Mouse (Mus musculus) hindbrain, embryonic 15.5 days (tissue): ENCODE data around the gene Afp. TPM values are rescaled to one million over a fixed set of nuclear protein-coding genes. Genes with fewer than 3 reads are reported as not detected.

Source experiments
- ATAC-seq: fragments of 200-750 bp; cut with Nextera tagmentation; 2 replicates; pipeline ENCODE4 v1.8.0; 2017; ENCODE audit warnings: low read depth, moderate number of reproducible peaks, moderate TSS enrichment; ENCODE audit not compliant: low FRiP score
- H3K27ac ChIP-seq: fragments of 300-500 bp; sonication (generic); replicated peaks from 2 replicates; pipeline ENCODE4 v1.5.1; 2015; ENCODE audit warnings: mild to moderate bottlenecking, inconsistent platforms
- H3K27me3 ChIP-seq: fragments of 300-500 bp; sonication (generic); 2 replicates; pipeline ENCODE4 v1.6.1; 2015; ENCODE audit warnings: control low read depth, inconsistent platforms
- H3K36me3 ChIP-seq: fragments of 300-500 bp; sonication (generic); 2 replicates; pipeline ENCODE4 v1.6.1; 2015; ENCODE audit warnings: control low read depth, inconsistent platforms
- H3K4me1 ChIP-seq: fragments of 300-500 bp; sonication (generic); replicated peaks from 2 replicates; pipeline ENCODE4 v1.6.1; 2015; ENCODE audit warnings: control low read depth, inconsistent platforms
- H3K4me2 ChIP-seq: fragments of 300-500 bp; sonication (generic); 2 replicates; pipeline ENCODE4 v1.6.1; 2015; ENCODE audit warnings: moderate library complexity, mild to moderate bottlenecking, inconsistent platforms
- H3K4me3 ChIP-seq: fragments of 300-500 bp; sonication (generic); 2 replicates; pipeline ENCODE4 v1.5.1; 2015; ENCODE audit warnings: mild to moderate bottlenecking, inconsistent platforms
- H3K9ac ChIP-seq: fragments of 300-500 bp; sonication (generic); 2 replicates; pipeline ENCODE4 v1.6.1; 2015; ENCODE audit warnings: inconsistent platforms
- H3K9me3 ChIP-seq: fragments of 300-500 bp; sonication (generic); 2 replicates; pipeline ENCODE4 v1.6.1; 2016; ENCODE audit warnings: control low read depth, inconsistent platforms
- WGBS: fragments of 180-500 bp; shearing (Covaris S2); methylation state at CpG from one replicate; pipeline ENCODE4 v1.1.7; 2015; 5-methylcytosine and 5-hydroxymethylcytosine counted together
- polyA plus RNA-seq: library from polyadenylated mRNA; unstranded; fragments of >200 nt; fragmentation: Nextera tagmentation; extraction: Ambion mirVana; gene quantifications from 2 replicates; pipeline ENCODE4 v1.2.1, GENCODE M21; 2015

The Afp gene
- 0.94 and 3.0 TPM in 2 replicates for polyA plus RNA-seq

GRCm38 (mm10) chr5:90490518-90490917 is at the start of gene Afp:
TSS of gene Afp (plus strand) at chr5:90490737.
- Histone ChIP-seq H3K4me1 (no peaks in the 10 kb centered on the region), H3K27me3 (no peaks in the 10 kb centered on the region), H3K36me3 (no peaks in the 10 kb centered on the region), H3K9ac (no peak within 1 kb of the TSS), H3K9me3 (no peaks in the 10 kb centered on the region), H3K4me2 (no peak within 1 kb of the TSS), H3K27ac (no peak within 1 kb of the TSS), H3K4me3 (no peak within 1 kb of the TSS)
- ATAC-seq, result no peak
- WGBS, result 86% methylated on average over 7 of the region's 7 CpGs

GRCm38 (mm10) chr5:90447577-90447976 is 43.0 kb upstream of the Afp start:
- no peak overlapping the region for H3K4me2 ChIP-seq
- no peak overlapping the region for H3K4me3 ChIP-seq
- no peaks in the 10 kb centered on the region for H3K36me3 ChIP-seq
- no peaks in the 10 kb centered on the region for H3K4me1 ChIP-seq
- H3K9ac ChIP-seq, result no peak overlapping the region
- no peak for ATAC-seq
- no peaks in the 10 kb centered on the region for H3K27me3 ChIP-seq
- no peak overlapping the region for H3K27ac ChIP-seq
- H3K9me3 ChIP-seq, result no peaks in the 10 kb centered on the region
- WGBS, result 87% methylated on average over 3 of the region's 3 CpGs

GRCm38 (mm10) chr5:90449961-90450360 is 40.6 kb upstream of the Afp start:
- H3K4me2 ChIP-seq, result no peak overlapping the region
- 86% methylated on average over 5 of the region's 5 CpGs for WGBS
- ATAC-seq, result no peak
- no peak overlapping the region for H3K9ac ChIP-seq
- no peaks in the 10 kb centered on the region for H3K4me1 ChIP-seq
- H3K9me3 ChIP-seq, result no peaks in the 10 kb centered on the region
- H3K4me3 ChIP-seq, result no peak overlapping the region
- no peak overlapping the region for H3K27ac ChIP-seq
- no peaks in the 10 kb centered on the region for H3K27me3 ChIP-seq
- H3K36me3 ChIP-seq, result no peaks in the 10 kb centered on the region

DNA sequence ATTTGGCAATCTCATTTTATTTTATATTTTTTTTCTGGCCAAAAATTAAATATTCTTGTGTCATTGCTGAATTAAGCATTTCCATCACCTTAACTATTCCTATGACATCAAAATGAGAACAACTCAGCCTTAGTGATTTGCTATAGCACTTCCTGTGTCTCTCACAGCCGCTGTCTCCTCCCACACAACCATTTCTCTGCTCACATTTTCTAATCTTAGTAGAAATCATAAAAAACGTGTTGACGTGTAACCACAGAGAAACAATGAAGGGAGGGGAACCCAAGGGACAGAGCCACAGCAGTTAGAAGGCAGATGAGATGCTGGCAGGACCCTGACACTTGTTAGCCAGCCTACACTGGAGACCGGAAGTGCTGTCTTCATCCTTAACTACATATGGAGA is 37.8 kb upstream of the Afp start:
- H3K27ac ChIP-seq, result no peak overlapping the region
- WGBS, result 80% methylated on average over 4 of the region's 4 CpGs
- H3K36me3 ChIP-seq, result no peaks in the 10 kb centered on the region
- no peaks in the 10 kb centered on the region for H3K27me3 ChIP-seq
- H3K9me3 ChIP-seq, result no peaks in the 10 kb centered on the region
- H3K4me1 ChIP-seq, result no peaks in the 10 kb centered on the region
- no peak overlapping the region for H3K9ac ChIP-seq
- no peak for ATAC-seq
- H3K4me2 ChIP-seq, result no peak overlapping the region
- H3K4me3 ChIP-seq, result no peak overlapping the region

GRCm38 (mm10) chr5:90457241-90457640 is 33.3 kb upstream of the Afp start:
- 72% methylated on average over 1 of the region's 1 CpGs for WGBS
- H3K9ac ChIP-seq, result no peak overlapping the region
- no peak overlapping the region for H3K4me3 ChIP-seq
- no peak for ATAC-seq
- H3K4me2 ChIP-seq, result no peak overlapping the region
- no peaks in the 10 kb centered on the region for H3K36me3 ChIP-seq
- no peaks in the 10 kb centered on the region for H3K9me3 ChIP-seq
- H3K27me3 ChIP-seq, result no peaks in the 10 kb centered on the region
- no peaks in the 10 kb centered on the region for H3K4me1 ChIP-seq
- no peak overlapping the region for H3K27ac ChIP-seq

GRCm38 (mm10) chr5:90458727-90459126 is 31.8 kb upstream of the Afp start:
- H3K36me3 ChIP-seq, result no peaks in the 10 kb centered on the region
- no peak for ATAC-seq
- H3K4me1 ChIP-seq, result no peaks in the 10 kb centered on the region
- no peaks in the 10 kb centered on the region for H3K27me3 ChIP-seq
- 83% methylated on average over 5 of the region's 5 CpGs for WGBS
- no peak overlapping the region for H3K27ac ChIP-seq
- no peak overlapping the region for H3K9ac ChIP-seq
- H3K9me3 ChIP-seq, result no peaks in the 10 kb centered on the region
- no peak overlapping the region for H3K4me2 ChIP-seq
- H3K4me3 ChIP-seq, result no peak overlapping the region

- no peaks in the 10 kb centered on the region for H3K27me3 ChIP-seq
- no peak within 1 kb of the TSS for H3K9ac ChIP-seq
- H3K36me3 ChIP-seq, result no peaks in the 10 kb centered on the region
- H3K4me3 ChIP-seq, result no peak within 1 kb of the TSS
- H3K4me1 ChIP-seq, result no peaks in the 10 kb centered on the region
- H3K27ac ChIP-seq, result no peak within 1 kb of the TSS
- H3K9me3 ChIP-seq, result no peaks in the 10 kb centered on the region
- 91% methylated on average over 8 of the region's 8 CpGs for WGBS
- no peak for ATAC-seq
- no peak within 1 kb of the TSS for H3K4me2 ChIP-seq
These were observed 29.9 kb upstream of the Afp start, which contains the start of gene Alb for GRCm38 (mm10) chr5:90460619-90461018. TSS of gene Alb (plus strand) at chr5:90460897.

- Histone ChIP-seq H3K36me3 (no peaks in the 10 kb centered on the region), H3K4me3 (no peak overlapping the region), H3K4me1 (no peaks in the 10 kb centered on the region), H3K27me3 (no peaks in the 10 kb centered on the region), H3K27ac (no peak overlapping the region), H3K9ac (no peak overlapping the region), H3K4me2 (no peak overlapping the region), H3K9me3 (no peaks in the 10 kb centered on the region)
- 77% methylated on average over 4 of the region's 4 CpGs for WGBS
- ATAC-seq, result no peak
These were observed 23.7 kb upstream of the Afp start for GRCm38 (mm10) chr5:90466806-90467205.

DNA sequence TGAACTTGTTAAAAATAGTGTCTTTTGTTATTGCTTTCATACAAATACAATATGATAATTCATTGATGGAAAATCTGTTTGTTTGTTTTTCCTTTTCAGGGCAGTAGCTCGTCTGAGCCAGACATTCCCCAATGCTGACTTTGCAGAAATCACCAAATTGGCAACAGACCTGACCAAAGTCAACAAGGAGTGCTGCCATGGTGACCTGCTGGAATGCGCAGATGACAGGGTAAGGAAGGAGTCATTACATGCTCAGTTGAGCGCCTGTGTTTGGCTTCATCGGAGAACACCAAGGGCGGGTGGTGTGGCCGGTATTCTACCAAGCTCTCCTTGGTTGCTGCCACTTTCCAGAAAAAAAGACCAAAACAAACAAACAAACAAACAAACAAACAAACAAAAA is 23.3 kb upstream of the Afp start:
- Histone ChIP-seq H3K4me2 (no peak overlapping the region), H3K4me1 (no peaks in the 10 kb centered on the region), H3K27ac (no peak overlapping the region), H3K36me3 (no peaks in the 10 kb centered on the region), H3K9ac (no peak overlapping the region), H3K27me3 (no peaks in the 10 kb centered on the region), H3K4me3 (no peak overlapping the region), H3K9me3 (no peaks in the 10 kb centered on the region)
- ATAC-seq, result no peak
- WGBS, result 18% methylated on average over 6 of the region's 6 CpGs

DNA sequence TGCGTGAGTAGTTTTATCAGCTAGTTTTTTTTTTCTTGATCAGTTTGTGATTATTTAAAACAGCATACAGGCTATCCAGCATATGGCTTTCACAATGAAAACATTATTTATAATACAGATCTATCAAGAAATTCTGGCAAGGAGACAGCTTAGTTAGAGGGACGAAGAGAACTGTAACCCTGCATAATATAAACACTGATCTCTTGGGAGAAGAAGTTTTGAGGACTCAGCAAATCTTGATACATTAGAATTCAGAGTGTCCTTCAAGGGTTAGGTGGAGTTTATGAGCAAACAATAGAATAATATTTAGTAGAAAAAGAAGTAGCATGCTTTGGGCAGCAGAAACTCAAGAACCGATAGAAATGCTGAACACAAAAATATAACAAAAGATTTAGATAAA is 19.7 kb upstream of the Afp start:
- Histone ChIP-seq H3K4me3 (no peak overlapping the region), H3K27ac (no peak overlapping the region), H3K9me3 (no peaks in the 10 kb centered on the region), H3K36me3 (no peaks in the 10 kb centered on the region), H3K4me1 (no peaks in the 10 kb centered on the region), H3K4me2 (no peak overlapping the region), H3K9ac (no peak overlapping the region), H3K27me3 (no peaks in the 10 kb centered on the region)
- WGBS, result 90% methylated on average over 3 of the region's 3 CpGs
- no peak for ATAC-seq

GRCm38 (mm10) chr5:90473902-90474301 is 16.6 kb upstream of the Afp start:
- Histone ChIP-seq H3K4me2 (no peak overlapping the region), H3K36me3 (no peaks in the 10 kb centered on the region), H3K4me1 (no peaks in the 10 kb centered on the region), H3K27ac (no peak overlapping the region), H3K4me3 (no peak overlapping the region), H3K9ac (no peak overlapping the region), H3K9me3 (no peaks in the 10 kb centered on the region), H3K27me3 (no peaks in the 10 kb centered on the region)
- WGBS, result 97% methylated on average over 4 of the region's 4 CpGs
- ATAC-seq, result no peak

GRCm38 (mm10) chr5:90474369-90474768 is 16.2 kb upstream of the Afp start:
- Histone ChIP-seq H3K9ac (no peak overlapping the region), H3K36me3 (no peaks in the 10 kb centered on the region), H3K27ac (no peak overlapping the region), H3K9me3 (no peaks in the 10 kb centered on the region), H3K4me3 (no peak overlapping the region), H3K4me2 (no peak overlapping the region), H3K4me1 (no peaks in the 10 kb centered on the region), H3K27me3 (no peaks in the 10 kb centered on the region)
- 88% methylated on average over 5 of the region's 5 CpGs for WGBS
- no peak for ATAC-seq

DNA sequence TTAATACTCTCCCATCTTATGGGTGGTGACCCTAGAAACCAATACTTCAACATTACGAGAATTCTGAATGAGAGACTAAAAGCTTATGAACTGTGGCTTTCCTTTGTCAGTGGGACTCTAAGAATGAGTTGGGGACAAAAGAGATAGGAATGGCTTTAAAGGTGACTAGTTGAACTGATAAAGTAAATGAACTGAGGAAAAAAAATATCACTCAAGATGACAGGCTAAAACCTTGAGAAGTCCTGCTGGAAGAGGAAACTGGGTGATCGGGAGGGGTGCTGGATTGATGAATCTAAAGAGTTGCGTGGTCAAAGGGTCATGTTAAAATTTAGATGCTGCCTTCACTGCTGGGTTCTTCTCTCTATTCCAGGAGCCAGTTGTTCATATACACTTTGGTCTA is 13.8 kb upstream of the Afp start:
- no peak for ATAC-seq
- no peak overlapping the region for H3K4me3 ChIP-seq
- no peak overlapping the region for H3K27ac ChIP-seq
- no peak overlapping the region for H3K9ac ChIP-seq
- no peak overlapping the region for H3K4me2 ChIP-seq
- no peaks in the 10 kb centered on the region for H3K36me3 ChIP-seq
- no peaks in the 10 kb centered on the region for H3K9me3 ChIP-seq
- WGBS, result 89% methylated on average over 3 of the region's 3 CpGs
- H3K27me3 ChIP-seq, result no peaks in the 10 kb centered on the region
- H3K4me1 ChIP-seq, result no peaks in the 10 kb centered on the region
